Comparison of ENCODE assay signal across 21 mouse cellular contexts in genomic region chr4:59552835-59553234, GRCm38 (mm10).
"Had no signal": no experiment of that assay in that cellular context is flagged by ENCODE, and none has a peak within 500 bp of the region (broad histone marks: within the 10 kb centered on the region; RNA-seq: fewer than 3 reads in every experiment).

No protein-coding gene starts in this region.

- H3K4me2 ChIP-seq: limb, embryonic 13.5 days; liver, embryonic 11.5 days; liver, embryonic 15.5 days; midbrain, embryonic 13.5 days; neural tube, embryonic 13.5 days had no signal

- ATAC-seq: hindbrain, postnatal 0 days; inflammation-experienced regulatory T-cells, adult 6 months; midbrain, embryonic 13.5 days; midbrain, embryonic 16.5 days had no signal

- H3K36me3 ChIP-seq: limb, embryonic 10.5 days; limb, embryonic 13.5 days; liver, embryonic 15.5 days; midbrain, embryonic 13.5 days; neural tube, embryonic 13.5 days had no signal

- H3K9me3 ChIP-seq: limb, embryonic 10.5 days; limb, embryonic 13.5 days; liver, embryonic 15.5 days; midbrain, embryonic 13.5 days; neural tube, embryonic 13.5 days had no signal

- DNase-seq: kidney, postnatal 25 days; layer of hippocampus, adult 9-11 months; lung, adult 2 months; lung, postnatal 14 days; lung, postnatal 4 days; retina, postnatal 1 day; right cerebral cortex, postnatal 25 days; thymus, adult 2 months; thymus, postnatal 14 days; thymus, postnatal 4 days had no signal

- H3K27me3 ChIP-seq: limb, embryonic 13.5 days; liver, embryonic 15.5 days; neural tube, embryonic 13.5 days had no signal

- H3K4me3 ChIP-seq: layer of hippocampus, adult 2 months; limb, embryonic 10.5 days; limb, embryonic 13.5 days; liver, embryonic 15.5 days; midbrain, embryonic 13.5 days; myocyte; neural tube, embryonic 13.5 days had no signal

- H3K27ac ChIP-seq: hindbrain, postnatal 0 days; layer of hippocampus, adult 2 months; limb, embryonic 10.5 days; limb, embryonic 13.5 days; midbrain, embryonic 13.5 days; neural tube, embryonic 13.5 days had no signal

- H3K9ac ChIP-seq: limb, embryonic 13.5 days; liver, embryonic 15.5 days; midbrain, embryonic 13.5 days; neural tube, embryonic 13.5 days had no signal
